Mouse (Mus musculus) spleen, postnatal 14 days (tissue): Measurements from ENCODE around the gene Pdlim1.

Source experiments
- DNase-seq, 2 experiments: peaks; one replicate each; pipeline ENCODE4 v3.0.0; 2021 to 2022; ENCODE audit warnings: low spot score in 2 of 2

The Pdlim1 gene

GRCm38 (mm10) chr19:40271308-40271892, at the start of gene Pdlim1:
Gene Pdlim1 (minus strand): TSS chr19:40271842.
- DNase-seq = peak; percentile 46 to 57

- DNase-seq = no peak
Measured at GRCm38 (mm10) chr19:40319199-40319598, 47.6 kb upstream of the Pdlim1 start.

- DNase-seq = no peak
Measured at GRCm38 (mm10) chr19:40318511-40318910, 46.9 kb upstream of the Pdlim1 start.

- DNase-seq = no peak
Measured at GRCm38 (mm10) chr19:40317001-40317400, 45.4 kb upstream of the Pdlim1 start.

- no peak for DNase-seq
Measured at GRCm38 (mm10) chr19:40314252-40314651, 42.6 kb upstream of the Pdlim1 start.

- DNase-seq = no peak
Measured at GRCm38 (mm10) chr19:40311631-40312030, 40.0 kb upstream of the Pdlim1 start.

GRCm38 (mm10) chr19:40310410-40311130, 38.9 kb upstream of the Pdlim1 start:
- DNase-seq = no peak

- DNase-seq = no peak
Measured at GRCm38 (mm10) chr19:40309911-40310310, 38.3 kb upstream of the Pdlim1 start.

- no peak for DNase-seq
Measured at GRCm38 (mm10) chr19:40307550-40307949, 35.9 kb upstream of the Pdlim1 start.

GRCm38 (mm10) chr19:40306631-40307030, 35.0 kb upstream of the Pdlim1 start:
- no peak for DNase-seq

GRCm38 (mm10) chr19:40305456-40305855, 33.8 kb upstream of the Pdlim1 start:
- no peak for DNase-seq

GRCm38 (mm10) chr19:40302916-40303315, 31.3 kb upstream of the Pdlim1 start:
- no peak for DNase-seq

GRCm38 (mm10) chr19:40302477-40302876, 30.8 kb upstream of the Pdlim1 start:
- no peak for DNase-seq

GRCm38 (mm10) chr19:40299983-40300759, 28.5 kb upstream of the Pdlim1 start:
- no peak for DNase-seq

GRCm38 (mm10) chr19:40299182-40299581, 27.5 kb upstream of the Pdlim1 start:
- no peak for DNase-seq

GRCm38 (mm10) chr19:40298574-40298973, 26.9 kb upstream of the Pdlim1 start:
- no peak for DNase-seq

GRCm38 (mm10) chr19:40297798-40298144, 26.1 kb upstream of the Pdlim1 start:
- no peak for DNase-seq

GRCm38 (mm10) chr19:40297078-40297797, 25.6 kb upstream of the Pdlim1 start:
- no peak for DNase-seq

GRCm38 (mm10) chr19:40294231-40294630, 22.6 kb upstream of the Pdlim1 start:
- DNase-seq = no peak

GRCm38 (mm10) chr19:40293791-40294190, 22.1 kb upstream of the Pdlim1 start:
- no peak for DNase-seq

- DNase-seq = no peak
Measured at GRCm38 (mm10) chr19:40290099-40290724, 18.6 kb upstream of the Pdlim1 start.

- DNase-seq = no peak
Measured at GRCm38 (mm10) chr19:40288415-40288814, 16.8 kb upstream of the Pdlim1 start.
